Mouse (Mus musculus): ENCODE data around the gene Furin. TPM values are rescaled to one million over a fixed set of nuclear protein-coding genes. Genes with fewer than 3 reads are reported as not detected.

The Furin gene
- 100 to 1,000 TPM; 119 to 139 TPM for total RNA-seq (2021)

DNA sequence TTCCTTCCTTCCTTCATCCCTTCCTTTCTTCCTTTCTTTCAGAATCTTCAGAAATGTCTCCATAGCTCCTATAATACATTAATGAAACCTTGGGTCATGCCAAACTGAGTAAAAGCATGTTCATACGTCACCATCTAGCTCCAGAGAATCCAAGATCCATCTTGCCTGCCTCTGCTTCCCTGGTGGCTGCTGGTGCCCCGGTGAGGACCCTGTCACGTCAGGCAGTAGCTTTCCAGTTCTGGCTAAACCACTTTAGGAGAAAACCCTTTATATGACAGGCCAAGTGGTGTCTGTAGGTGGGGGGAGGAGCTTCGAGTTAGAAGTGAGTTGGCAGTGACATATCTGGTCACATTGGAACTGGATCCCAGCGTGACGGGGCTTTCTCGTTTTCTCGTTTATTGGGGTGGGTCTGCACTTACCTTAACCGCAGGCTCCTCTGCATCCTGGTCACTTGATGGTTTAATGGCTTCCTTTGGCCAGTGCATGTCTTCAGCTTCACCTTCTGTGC, at the start of gene Furin:
Gene Furin (minus strand): TSS at position 249 of the 508 bp plus-strand sequence.
- intact Hi-C loops (cut with DNase I), result no loop called here

DNA sequence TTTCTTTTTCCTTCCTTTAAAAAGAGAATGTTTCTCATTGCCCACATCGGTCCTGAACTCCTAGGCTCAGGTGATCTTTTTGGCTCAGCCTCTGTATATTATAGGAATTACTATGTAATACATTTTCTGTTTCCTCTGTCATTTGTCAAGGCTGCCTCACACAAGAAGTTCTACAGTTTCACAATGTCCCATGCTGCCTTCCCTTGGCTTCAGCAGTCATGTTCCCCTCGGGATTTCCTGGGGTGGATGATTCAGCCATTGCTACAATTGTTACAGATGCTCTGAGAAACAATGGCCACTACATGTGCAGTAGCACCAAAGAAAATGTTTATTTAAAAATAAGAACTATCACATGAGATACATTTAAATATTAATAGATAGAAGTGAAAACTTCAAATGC, 49.5 kb upstream of the Furin start:
- peak in 1 of 2 experiments; percentile 29 for DNase-seq
- intact Hi-C loops (cut with DNase I), result no loop called here

More for the DNA sequence above, at the start of gene Furin:
- DNase-seq, result no peak

DNA sequence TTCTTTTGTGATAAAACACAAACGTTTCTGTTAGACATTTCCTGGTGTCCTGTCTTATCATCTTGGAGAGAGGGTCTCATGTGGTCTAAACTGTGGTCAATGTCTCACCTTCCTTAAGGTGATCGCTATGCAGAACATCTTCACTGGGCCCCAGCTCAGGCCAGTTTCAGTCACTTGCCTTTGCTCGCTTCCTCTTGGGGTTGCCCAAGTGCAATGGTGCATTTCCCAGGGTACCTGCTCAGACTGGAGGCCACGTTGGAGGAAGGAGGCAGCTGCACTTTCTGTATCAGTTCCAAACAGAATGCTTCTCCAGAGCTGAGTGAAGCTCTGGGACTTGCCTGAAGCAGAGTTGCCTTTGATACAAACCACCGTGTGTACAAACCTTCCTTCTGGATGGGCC, 48.8 kb upstream of the Furin start:
- intact Hi-C loops (cut with DNase I), result no loop called here
- DNase-seq, result no peak

DNA sequence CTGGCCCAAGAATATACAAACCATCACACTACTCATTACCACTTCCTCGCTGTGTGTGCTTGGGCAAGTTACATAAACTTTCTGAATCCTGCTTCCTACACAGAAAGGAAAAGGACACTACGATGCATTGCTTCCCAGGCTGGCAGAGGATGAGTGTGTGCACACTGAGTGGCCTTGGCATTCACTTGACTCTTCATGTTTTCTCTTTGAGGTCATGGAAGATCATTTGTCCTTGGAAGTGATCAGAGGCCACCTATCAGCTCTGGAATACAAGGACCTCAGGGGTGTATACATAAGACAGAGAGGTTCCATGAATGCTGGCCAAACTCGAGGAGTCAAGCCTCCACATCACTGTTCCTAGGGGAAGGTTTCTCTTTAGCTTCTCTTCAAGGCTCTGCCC, 47.9 kb upstream of the Furin start:
- intact Hi-C loops (cut with DNase I), result no loop called here
- no peak for DNase-seq

DNA sequence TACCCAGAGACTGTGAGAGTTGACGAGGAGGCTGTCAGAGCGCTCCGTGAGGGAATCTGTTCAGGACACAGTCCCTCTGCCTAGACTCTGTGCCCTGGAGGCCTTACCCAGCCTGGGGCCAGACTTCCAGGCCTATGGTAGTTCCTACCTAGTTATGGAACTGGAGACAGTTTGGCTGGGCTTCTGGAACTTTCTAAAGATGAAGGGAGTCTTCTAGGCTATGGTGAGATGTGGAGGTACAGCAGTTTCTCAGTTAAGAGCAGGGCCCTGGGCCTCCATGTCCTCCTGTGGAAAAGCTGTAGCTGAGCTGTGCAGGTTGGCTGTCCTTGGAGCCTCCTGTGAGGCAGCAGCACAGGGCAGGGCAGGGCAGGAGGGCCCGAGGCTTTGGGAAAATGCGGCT, 47.0 kb upstream of the Furin start:
- intact Hi-C loops (cut with DNase I), result no loop called here
- DNase-seq, result no peak

DNA sequence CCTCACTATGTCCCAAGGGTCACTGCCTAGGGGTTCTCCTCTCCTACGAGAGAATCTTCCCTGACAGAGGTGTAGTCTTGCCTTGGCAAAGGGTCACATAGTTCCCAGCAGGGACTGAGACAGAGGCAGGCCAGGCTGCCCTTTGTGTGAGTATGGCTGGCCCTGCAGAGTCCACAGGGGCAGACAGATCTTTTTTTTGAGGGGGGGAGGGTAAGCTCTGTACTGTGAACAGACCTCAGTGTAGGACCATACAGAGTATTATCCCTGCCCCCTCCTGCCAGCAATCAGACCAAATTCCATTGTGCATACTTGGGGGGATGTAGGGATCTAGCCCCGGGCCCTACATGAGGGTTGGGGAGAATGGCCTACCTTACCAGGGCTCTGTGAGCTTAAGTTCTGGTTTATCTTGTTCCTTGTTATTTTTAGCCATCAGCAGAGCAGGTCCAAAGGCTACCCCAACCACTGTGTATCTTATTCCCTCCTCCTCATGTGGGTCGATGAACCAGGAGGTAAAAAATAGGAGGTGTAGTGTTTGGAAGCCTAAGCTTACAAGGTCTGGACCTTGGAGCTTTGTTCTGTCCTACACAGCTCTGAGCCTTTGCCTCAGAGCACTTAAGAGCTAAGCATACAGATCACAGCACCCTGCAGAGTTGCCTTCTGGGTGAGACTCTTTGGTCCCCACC, 46.5 kb upstream of the Furin start:
- intact Hi-C loops (cut with DNase I), result no loop called here
- DNase-seq, result no peak

DNA sequence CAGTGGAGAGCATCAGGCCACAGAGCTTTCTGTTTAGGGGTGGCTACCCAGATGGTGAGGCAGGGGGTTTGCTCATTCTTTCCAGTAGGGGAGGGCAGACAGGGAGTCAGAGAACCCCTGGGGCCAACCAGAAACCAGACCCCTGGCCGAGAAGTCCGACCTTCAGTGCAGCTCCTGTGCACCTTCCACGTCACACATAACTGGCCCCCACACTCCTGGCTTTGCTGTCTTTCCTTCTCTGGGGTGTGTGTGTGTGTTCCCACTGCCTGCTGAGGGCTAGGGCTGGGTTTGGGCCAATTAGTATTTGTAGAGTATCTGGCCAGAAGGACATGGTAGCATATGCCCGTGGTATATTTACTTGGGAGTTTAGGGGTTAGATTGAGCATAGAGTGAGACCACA, 45.1 kb upstream of the Furin start:
- no peak for DNase-seq
- intact Hi-C loops (cut with DNase I), result no loop called here

DNA sequence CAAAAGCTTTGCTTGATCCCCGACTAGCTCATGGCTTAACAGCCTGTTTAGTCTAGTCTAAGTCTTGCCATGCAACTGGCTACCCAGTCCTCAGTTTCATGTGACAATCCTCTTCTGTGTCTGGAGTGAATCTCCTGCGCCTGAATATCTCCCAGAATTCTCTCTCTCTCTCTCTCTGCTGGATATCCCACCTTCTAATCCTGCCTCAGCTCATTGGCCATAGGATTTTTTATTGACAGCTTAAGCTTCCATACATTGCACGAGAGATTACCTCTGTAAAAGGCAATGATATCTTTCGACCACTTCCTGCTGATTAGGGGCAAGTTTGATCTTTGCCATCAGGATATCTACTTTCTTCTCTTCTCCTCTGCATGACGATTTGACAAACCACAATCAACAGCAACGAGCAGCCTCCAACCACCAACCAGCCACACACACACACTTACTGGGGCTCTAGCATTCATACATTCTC, 44.4 kb upstream of the Furin start:
- intact Hi-C loops (cut with DNase I), result no loop called here
- no peak for DNase-seq

DNA sequence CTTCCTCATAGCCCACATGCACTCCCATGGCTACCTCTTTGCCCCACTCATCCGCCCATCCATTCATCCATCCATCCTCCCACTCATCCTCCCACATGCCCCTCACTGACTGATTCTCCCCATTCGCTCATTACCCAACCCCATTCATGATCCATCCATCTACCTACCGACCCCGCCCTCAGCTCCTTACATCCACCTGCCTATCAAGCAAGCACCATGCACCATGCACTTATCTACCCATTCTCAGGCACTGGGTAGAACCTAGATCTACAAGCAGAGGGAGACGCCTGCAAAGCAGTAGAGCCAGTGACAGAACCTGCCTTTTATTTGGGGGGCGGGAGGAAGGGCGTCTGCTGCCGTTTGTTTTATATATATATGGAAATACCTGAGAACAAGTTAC, 42.1 kb upstream of the Furin start:
- no peak for DNase-seq
- intact Hi-C loops (cut with DNase I), result no loop called here

DNA sequence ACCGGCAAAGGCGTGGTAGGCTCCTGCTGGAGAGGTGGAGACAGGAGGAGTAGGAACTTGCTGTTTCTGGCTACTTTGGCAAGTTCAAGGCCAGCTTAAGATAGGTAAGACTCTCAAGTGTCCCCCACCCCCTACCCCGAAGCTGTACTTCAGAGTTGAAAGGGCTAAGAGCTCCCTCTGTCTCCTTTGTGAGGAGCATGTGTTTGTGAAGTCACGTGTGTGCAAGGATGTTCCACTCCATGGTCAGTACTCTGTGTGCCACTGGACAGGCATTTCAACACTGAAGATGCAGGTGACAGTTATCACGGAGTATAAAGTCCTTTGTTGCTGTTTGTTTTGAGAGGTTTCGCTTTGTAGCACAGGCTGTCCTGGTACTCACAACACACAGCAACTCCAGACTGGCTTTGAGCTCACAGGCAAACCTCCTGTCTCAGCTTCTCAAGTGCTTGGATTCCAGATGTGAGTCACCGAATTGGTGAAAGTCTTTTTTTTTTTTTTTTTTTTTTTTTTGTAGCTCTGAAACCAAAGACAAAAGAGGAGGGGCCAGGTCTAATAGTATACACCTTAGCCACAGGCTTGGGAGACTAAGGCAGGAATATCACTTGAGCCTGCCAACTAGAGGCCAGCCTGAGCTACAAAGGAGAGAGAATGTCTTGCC, 41.1 kb upstream of the Furin start:
- no peak for DNase-seq
- intact Hi-C loops (cut with DNase I), result no loop called here

DNA sequence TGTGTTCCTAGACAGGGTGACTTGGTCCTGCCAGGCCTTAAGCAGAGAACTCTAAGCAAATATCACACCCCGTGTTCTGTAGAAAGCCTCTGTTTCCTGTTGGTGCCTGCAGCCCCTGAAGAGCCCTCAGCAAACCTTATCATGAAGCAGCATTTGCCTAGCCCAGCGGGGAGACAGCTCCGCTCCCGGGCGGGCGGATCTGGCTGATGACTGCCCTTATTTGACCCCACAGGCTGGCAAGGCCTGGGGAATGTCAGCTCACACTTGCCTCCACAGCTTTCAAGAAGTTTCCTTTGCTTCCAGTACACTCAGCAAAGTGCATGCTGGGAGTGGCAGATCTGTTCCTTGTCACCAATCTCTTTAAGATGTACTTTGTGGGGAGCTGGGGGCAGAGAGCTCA, 40.3 kb upstream of the Furin start:
- intact Hi-C loops (cut with DNase I), result loop anchor here (2.0 kb wide), 1 partner anchor 47 kb away; no protein-coding TSS in a partner anchor
- DNase-seq, result peak; percentile 81 to 88

DNA sequence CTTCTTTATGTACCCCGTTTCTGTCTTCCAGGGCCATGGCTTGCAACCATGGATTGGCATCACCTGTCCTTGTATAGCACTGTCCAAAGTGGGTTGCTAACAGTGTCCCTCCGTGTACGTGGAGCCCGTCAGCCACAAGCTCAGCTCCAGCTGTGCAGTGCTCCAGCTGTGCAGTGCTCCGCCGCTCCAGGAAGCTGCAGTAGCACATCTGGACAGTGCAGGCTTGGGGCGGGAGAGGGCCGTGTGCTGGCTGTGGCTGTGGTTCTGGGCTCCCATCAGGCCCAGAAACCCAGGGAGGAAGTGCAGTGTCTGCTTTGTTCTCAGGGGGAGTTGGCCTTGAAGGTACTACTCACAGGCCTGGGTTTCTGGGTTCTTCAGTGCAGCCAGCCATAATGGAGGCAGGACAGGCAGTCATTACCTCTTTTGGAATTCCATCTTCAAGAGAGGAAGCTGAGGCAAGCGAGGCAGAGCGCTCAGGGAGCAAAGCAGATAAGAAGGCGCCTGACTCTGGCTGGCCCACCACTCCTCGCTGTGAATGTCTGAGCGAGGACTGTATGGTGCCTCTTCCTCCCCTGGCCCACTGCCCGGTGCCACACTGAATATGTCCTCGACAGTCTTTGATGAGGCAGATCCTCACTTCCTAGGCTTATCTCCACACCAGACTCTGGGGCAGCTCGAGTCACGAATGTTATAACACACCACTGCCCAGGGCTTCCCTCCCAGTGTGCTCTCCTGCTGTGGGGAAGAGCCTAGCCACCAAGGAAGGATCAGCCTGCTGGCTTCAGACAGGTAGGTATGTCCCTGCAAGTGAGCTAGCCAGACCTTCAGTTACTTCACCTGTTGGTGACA, 39.4 kb upstream of the Furin start:
- DNase-seq, result peak; percentile 45 to 50
- intact Hi-C loops (cut with DNase I), result loop anchor here (2.0 kb wide), 1 partner anchor 46 kb away; no protein-coding TSS in a partner anchor

DNA sequence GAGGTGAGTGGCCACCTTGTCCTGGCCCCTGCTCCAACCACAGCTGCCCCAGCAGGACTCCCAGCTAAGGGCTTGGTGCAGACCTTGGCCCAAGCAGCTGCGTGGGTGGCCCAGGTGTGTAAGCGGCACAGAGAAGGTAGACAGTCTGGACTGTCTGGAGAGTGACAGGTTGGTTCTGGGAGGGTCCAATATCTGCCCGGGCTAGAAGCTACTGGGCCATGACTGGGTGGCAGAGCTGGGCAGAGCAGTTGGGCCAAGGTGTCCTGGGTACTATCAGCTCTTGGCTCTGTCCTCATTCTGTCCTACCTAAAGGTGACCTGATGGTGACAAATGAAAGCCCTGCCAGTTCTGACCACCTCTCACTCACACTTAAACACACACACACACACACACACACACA, 37.9 kb upstream of the Furin start:
- intact Hi-C loops (cut with DNase I), result no loop called here
- no peak for DNase-seq

DNA sequence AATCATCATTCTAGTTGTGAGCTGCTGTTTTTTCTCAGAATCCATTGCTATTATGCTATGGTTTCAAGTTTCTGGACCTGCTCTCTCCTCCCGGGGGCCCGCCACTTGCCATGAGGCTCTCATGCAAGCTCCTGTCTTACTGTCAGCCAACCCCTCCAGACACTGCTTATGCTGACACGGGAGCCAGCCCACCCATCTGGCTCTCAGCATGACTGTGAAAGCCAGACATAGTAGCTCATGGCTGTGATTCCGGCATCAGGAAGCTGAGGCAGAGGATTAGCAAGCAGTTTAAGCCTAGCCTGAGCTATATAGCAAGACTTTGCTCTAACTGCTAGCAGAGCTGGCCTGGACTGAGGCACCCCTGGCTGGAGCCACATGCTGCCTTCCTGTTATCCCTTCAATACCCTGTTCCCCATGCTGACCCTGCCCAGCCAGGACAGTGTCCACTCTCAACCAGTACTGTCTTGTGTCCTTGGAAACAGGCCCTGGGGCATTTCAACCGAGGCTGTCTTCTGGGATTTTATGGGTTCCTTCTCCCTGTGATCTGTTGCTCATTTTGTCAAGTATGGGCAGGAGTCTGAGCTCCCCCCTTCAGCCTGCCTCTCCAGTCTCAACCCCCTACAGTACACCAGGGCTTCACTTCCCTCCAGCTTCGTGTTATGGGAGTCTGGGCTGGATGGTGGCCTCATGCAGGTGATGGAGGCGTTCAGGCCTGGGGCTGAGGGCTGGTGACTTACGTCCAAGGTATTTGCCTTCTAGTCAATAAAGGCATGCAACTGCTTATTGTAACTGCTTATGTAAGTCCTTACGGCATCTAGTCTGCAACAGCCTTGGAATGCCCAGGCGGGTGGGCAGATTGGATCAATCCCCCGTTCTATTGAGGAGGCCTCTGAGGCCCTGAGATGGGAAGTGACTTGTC, 37.0 kb upstream of the Furin start:
- intact Hi-C loops (cut with DNase I), result no loop called here
- DNase-seq, result peak; percentile 28 to 41

DNA sequence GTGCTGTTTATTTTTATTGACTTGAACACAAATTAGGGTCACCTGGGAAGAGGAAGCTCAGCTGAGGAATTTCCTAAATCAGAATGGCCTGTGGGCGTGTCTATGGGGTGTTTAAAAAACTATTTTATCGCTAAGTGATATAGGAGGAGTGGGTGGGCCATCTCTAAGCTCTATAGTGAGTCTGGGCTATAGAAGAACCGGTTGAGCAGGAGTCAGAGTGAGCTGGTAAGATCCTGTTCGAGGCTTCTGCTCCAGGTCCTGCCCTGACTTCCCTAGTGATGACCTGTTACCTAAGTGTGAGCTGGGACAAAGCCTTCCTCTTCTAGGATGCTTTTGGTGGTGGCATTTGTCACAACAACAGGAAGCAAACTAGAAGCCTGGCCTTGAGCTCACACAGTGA, 35.4 kb upstream of the Furin start:
- no peak for DNase-seq
- intact Hi-C loops (cut with DNase I), result no loop called here

DNA sequence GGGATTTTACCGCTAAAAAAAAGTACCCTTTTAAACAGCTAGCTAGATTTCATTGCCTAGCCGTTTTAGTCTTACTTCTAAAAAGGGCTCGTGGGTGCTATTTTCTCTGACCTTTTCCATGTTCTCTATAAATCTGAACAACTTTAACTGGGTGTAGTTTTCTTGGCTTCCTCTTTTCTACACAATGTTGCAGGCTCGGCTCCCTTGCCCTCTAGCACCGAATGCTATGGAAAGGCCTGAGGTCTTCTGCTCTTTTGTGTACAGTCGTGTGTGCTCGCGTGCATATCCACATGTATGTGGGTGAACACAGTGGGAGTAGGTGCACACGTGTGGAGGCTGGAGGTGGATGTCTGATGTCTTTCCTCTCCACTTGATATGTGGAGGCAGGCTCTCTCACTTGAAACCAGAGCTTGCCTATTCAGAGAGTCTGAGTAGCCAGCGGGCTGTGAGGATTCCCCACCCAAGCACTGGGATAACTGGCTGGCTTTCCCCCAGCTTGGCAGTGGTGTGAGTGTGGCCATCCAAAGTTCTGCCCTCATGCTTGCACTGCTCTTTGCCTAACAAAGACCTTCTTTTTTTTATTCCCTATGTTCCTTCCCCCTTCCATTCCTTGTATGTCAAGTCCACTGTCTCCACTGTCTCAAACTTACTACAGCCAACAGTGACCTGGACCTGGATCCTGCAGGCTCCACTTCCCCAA, 34.7 kb upstream of the Furin start:
- peak; percentile 69 to 73 for DNase-seq
- intact Hi-C loops (cut with DNase I), result no loop called here

DNA sequence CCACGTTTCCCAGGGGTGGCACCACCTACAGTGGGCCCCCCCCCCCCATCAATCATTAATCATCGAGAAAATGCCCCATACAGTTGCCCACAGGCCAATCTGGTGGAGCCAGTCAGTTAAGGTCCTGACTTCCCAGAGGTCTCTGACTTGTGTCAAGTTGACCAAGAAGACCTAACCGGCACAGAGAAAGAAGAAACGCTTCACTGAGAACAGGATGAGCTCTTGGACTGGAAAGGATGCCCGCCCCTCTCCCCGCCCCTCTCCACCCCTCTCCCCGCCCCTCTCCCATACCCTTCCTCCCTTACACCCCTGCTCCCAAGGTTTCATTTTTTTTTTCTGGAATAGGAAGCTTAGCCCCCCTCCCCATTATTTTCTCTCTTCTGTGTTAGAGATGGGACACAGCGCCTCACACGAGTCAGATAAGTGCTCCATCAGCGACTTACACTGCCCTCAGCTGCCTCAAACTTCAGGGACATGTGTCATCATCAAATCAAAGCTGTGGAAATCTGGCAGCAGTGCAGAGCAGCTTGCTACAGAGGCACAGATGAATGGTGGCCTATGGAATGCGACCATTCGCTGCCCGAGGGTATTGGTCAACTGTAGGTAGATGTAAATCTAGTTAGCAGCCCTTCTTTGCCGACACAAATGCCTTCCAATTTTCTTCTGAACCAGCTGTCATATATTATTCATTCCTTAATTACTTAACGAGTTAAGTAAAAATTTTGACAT, 34.0 kb upstream of the Furin start:
- intact Hi-C loops (cut with DNase I), result no loop called here
- DNase-seq, result peak in 1 of 2 experiments; percentile 39

DNA sequence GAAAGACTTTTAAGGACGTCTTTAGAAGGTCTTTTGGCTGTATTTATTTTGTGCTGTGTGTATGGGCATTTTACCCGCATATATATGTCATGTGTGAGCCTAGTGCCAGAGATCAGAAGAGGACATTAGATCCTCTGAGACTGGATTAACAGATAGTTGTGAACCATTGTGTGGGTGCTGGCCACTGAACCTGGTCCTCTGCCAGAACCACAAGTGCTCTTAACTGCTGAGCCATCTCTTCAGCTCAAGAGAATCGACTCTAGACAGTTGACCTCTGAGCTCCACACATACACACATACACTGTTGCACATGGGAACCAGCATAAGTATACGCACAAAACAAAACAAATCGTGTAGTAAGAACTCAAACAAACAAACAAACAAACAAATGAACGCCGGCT, 31.3 kb upstream of the Furin start:
- intact Hi-C loops (cut with DNase I), result no loop called here

DNA sequence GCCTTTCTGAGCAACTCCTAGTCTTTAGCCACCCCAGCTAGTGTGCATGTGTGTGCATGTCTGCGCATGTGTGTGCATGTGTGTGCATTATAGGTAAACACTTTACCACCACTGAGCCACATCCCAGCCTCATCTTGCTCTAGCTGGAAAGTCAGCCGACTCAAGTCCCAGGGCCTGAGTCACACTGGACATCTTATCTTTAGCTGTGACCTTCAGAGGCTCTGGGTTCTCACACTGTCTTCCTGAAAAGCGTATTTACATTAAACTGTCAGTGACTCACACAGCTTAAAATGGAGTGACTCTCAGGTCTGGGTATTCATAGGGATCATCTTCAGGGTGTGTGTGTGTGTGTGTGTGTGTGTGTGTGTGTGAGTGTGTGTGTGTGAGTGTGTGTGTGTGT, 30.4 kb upstream of the Furin start:
- intact Hi-C loops (cut with DNase I), result no loop called here
- no peak for DNase-seq

More for the DNA sequence above, 31.3 kb upstream of the Furin start:
- no peak for DNase-seq

Data from heart, postnatal 10 days (tissue).